Mouse (Mus musculus) small intestine, adult 2 months (tissue): ENCODE measurements around the gene Asic2.

Experiments
- CTCF ChIP-seq: fragments of 200-500 bp; IDR thresholded peaks from 2 replicates; pipeline ENCODE4 v1.5.1; 2012; ENCODE audit warnings: low read depth, mild to moderate bottlenecking, control low read depth, inconsistent platforms, low read length, moderate library complexity, mixed read lengths; ENCODE audit not compliant: insufficient replicate concordance, insufficient read length; ENCODE audit errors: extremely low read depth
- POLR2A ChIP-seq: fragments of 200-500 bp; IDR thresholded peaks from 2 replicates; pipeline ENCODE4 v1.6.1; 2012; ENCODE audit warnings: low read depth, mild to moderate bottlenecking, control low read depth, inconsistent platforms, low read length, moderate library complexity

DNA sequence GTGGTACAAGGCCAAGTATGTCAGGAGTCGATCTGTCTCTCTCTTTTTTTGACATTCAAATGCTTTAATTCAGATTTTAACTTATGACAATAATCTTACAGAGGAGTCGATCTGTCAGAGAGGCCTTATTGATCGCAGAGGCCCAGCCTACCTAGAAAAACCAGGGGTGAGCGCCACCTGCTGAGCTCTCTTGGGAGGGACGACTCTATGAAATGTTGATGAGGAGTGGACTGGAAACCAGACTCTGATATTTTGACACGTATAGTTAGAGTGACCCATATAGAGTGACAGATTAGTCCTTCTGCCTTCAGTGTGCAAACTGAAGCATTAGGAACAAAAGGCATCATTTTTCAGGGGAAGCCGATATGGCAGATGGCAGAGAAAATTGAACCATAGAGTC, 385.1 kb downstream of the Asic2 start:
- TF ChIP-seq CTCF (no peak), POLR2A (no peak)
